ENCODE assay signal across 8 mouse cellular contexts in the genomic region with DNA sequence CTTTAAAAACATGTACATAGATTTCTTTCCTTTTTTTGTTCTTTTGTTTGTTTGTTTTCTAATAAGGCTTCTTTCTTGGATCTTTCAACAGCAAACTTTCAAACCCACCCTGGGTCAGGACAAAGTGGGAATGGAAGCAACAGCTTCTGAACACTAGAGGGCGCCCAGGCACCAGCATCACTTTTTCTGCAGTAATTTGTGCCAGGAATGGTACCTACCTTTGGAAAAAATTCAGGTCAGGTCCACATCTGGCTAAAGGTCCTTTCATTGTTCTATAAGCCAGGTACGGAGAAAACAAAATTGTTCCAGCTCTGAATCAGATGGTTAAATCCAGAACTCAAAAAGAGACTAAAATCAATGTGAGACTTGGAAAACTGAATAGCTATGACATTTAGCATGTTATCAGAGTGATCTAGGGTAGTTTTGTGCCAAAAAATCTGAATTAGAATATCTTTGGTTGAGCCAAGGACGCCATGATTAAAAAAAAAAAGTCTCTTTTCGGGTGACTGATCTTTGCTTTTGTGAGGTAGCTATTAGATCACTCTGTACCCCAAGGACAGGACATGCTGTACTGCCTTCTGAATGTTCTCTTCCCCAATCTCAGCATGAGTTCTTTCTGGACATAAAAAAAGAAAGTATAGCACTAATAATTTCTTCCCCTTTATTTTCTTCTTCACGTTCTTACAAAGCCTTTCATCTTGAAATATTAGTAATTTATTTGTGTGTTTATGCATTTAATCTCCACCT. TPM values are rescaled to one million over a fixed set of nuclear protein-coding genes. Genes with fewer than 3 reads are reported as not detected.
DNase-seq lines count a peak whose midpoint lies in the region; ATAC-seq and TF ChIP-seq lines count a peak whose summit lies in the region.

No protein-coding gene starts in this region.

- intact Hi-C loops in gastrocnemius, adult 2 months (cut with DNase I), result loop anchor here (5.0 kb wide), 1 partner anchor 73 kb away; no protein-coding TSS in a partner anchor
- intact Hi-C loops in heart, postnatal 36 days (cut with DNase I), result loop anchor here (2.0 to 5.0 kb wide), 2 partner anchors 53 to 73 kb away; no protein-coding TSS in a partner anchor

- H3K27ac ChIP-seq in gastrocnemius, adult 2 months, result no peak overlapping the region
- H3K27ac ChIP-seq in bone marrow macrophage, adult 2 months (ENCODE audit: insufficient read depth, low read depth, low read length), result no peak overlapping the region

- no peaks in the 10 kb centered on the region for H3K4me1 ChIP-seq in bone marrow macrophage, adult 2 months (ENCODE audit: control insufficient read depth, insufficient read depth, low read length)

- no peak for DNase-seq in gastrocnemius, adult 2 months
- DNase-seq in gastrocnemius, postnatal 25 days, result no peak
- peak; percentile 38 for DNase-seq in right cerebral cortex, postnatal 14 days
- DNase-seq in right cerebral cortex, adult 18-20 months, result no peak
- peak; percentile 18 to 29 for DNase-seq in heart, postnatal 36 days
- peak; percentile 37 for DNase-seq in naive thymus-derived CD4-positive, alpha-beta T cell, adult 2 months (ENCODE audit: low read depth)

- peak; percentile 80 for TF ChIP-seq CTCF in gastrocnemius, adult 2 months (IDR thresholded peaks at IDR 0.05)
- peak; percentile 83 for TF ChIP-seq CTCF in bone marrow macrophage, adult 2 months (IDR thresholded peaks at IDR 0.05; ENCODE audit: low read depth, low read length)

- no peak for ATAC-seq in monocyte, adult 5-6 weeks (replicated peaks; ENCODE audit: insufficient number of reproducible peaks, low FRiP score, low TSS enrichment, poor library complexity, severe bottlenecking)

- H3K4me3 ChIP-seq in gastrocnemius, adult 2 months, result no peak overlapping the region
- no peak overlapping the region for H3K4me3 ChIP-seq in bone marrow macrophage, adult 2 months (ENCODE audit: insufficient read depth, low read length)

- no peak for TF ChIP-seq POLR2A in bone marrow macrophage, adult 2 months (IDR thresholded peaks at IDR 0.05; ENCODE audit: borderline replicate concordance, low read depth, low read length)

RNA-seq across cellular contexts. Expression of a gene that starts 9.5 kb away (rescaled TPM):
- 1 to 10 TPM; 2.5 to 3.0 TPM for total RNA-seq in gastrocnemius, adult 2 months (2021)
- total RNA-seq in gastrocnemius, postnatal 25 days (2021), result 1 to 10 TPM; 3.4 to 5.2 TPM
- polyA plus RNA-seq in bone marrow macrophage, adult 2 months (2012; ENCODE audit: insufficient read depth, insufficient read length, missing spikeins), result not detected in 2 replicates
- under 1 TPM; 0.38 to 0.78 TPM for total RNA-seq in heart, postnatal 36 days (2021)
- total RNA-seq in monocyte, adult 5-6 weeks (2017), result not detected in 3 replicates

RNA-seq across cellular contexts. Expression of a gene that starts 26.7 kb away (rescaled TPM):
- total RNA-seq in gastrocnemius, adult 2 months (2021), result under 1 TPM; 0.11 to 0.28 TPM
- under 1 TPM; 0.46 to 0.56 TPM for total RNA-seq in gastrocnemius, postnatal 25 days (2021)
- 62.9 and 94.2 TPM in 2 replicates for polyA plus RNA-seq in bone marrow macrophage, adult 2 months (2012; ENCODE audit: insufficient read depth, insufficient read length, missing spikeins)
- total RNA-seq in heart, postnatal 36 days (2021), result 1 to 10 TPM; 1.2 to 1.4 TPM
- total RNA-seq in monocyte, adult 5-6 weeks (2017), result 140 to 167 TPM (median 156 TPM) in 3 replicates

RNA-seq across cellular contexts. Expression of a gene that starts 43.5 kb away (rescaled TPM):
- total RNA-seq in gastrocnemius, adult 2 months (2021), result 10 to 100 TPM in 1 of 2 experiments, 1 to 10 TPM in 1; 7.2 to 12.2 TPM
- total RNA-seq in gastrocnemius, postnatal 25 days (2021), result 10 to 100 TPM in 1 of 2 experiments, 1 to 10 TPM in 1; 9.9 to 11.4 TPM
- polyA plus RNA-seq in bone marrow macrophage, adult 2 months (2012; ENCODE audit: insufficient read depth, insufficient read length, missing spikeins), result not detected in 2 replicates
- total RNA-seq in heart, postnatal 36 days (2021), result 1 to 10 TPM; 1.9 to 2.5 TPM
- total RNA-seq in monocyte, adult 5-6 weeks (2017), result 3.2 to 9.0 TPM (median 6.9 TPM) in 3 replicates

RNA-seq across cellular contexts. Expression of a gene that starts 46.4 kb away (rescaled TPM):
- not detected for total RNA-seq in gastrocnemius, adult 2 months (2021)
- total RNA-seq in gastrocnemius, postnatal 25 days (2021), result not detected
- polyA plus RNA-seq in bone marrow macrophage, adult 2 months (2012; ENCODE audit: insufficient read depth, insufficient read length, missing spikeins), result not detected in 2 replicates
- not detected for total RNA-seq in heart, postnatal 36 days (2021)
- total RNA-seq in monocyte, adult 5-6 weeks (2017), result not detected in 3 replicates

RNA-seq across cellular contexts. Expression of a gene that starts 58.2 kb away (rescaled TPM):
- total RNA-seq in gastrocnemius, adult 2 months (2021), result not detected
- total RNA-seq in gastrocnemius, postnatal 25 days (2021), result not detected
- polyA plus RNA-seq in bone marrow macrophage, adult 2 months (2012; ENCODE audit: insufficient read depth, insufficient read length, missing spikeins), result not detected in 2 replicates
- total RNA-seq in heart, postnatal 36 days (2021), result not detected
- total RNA-seq in monocyte, adult 5-6 weeks (2017), result not detected in 3 replicates

Comparison
In these comparisons a context has a peak if more than half of its experiments do, and no peak if none do; other contexts are left out.
1. DNase-seq: peak in right cerebral cortex, postnatal 14 days (single experiment), heart, postnatal 36 days (2 of 2) and naive thymus-derived CD4-positive, alpha-beta T cell, adult 2 months (single experiment); none in gastrocnemius, adult 2 months (single experiment), gastrocnemius, postnatal 25 days (single experiment) and right cerebral cortex, adult 18-20 months (single experiment).
2. RNA of a gene that starts 26.7 kb away (total RNA-seq): 140 to 167 TPM in monocyte, adult 5-6 weeks; 1.2 to 1.4 TPM in heart, postnatal 36 days, 0.46 to 0.56 TPM in gastrocnemius, postnatal 25 days and 0.11 to 0.28 TPM in gastrocnemius, adult 2 months; every median in the first group is over 10 times any median in the second.